Mouse (Mus musculus) limb, embryonic 14.5 days (tissue): ENCODE measurements at regions not wholly inside any gene's neighbourhood (a gene's known extent, or its start where the extent isn't known, plus 50 kb on each side); places are given as distances from the start of the nearest gene placed in this dataset.

Experiments
- ATAC-seq: fragments of 200-750 bp; cut with Nextera tagmentation; 2 replicates; pipeline ENCODE4 v1.8.0; 2017; ENCODE audit warnings: low read depth, moderate number of reproducible peaks, moderate TSS enrichment; ENCODE audit not compliant: low FRiP score
- DNase-seq: peaks from one replicate; pipeline ENCODE4 v3.0.0-alpha.2; 2015; ENCODE audit warnings: low spot score
- H3K27ac ChIP-seq: fragments of 300-500 bp; sonication (generic); replicated peaks from 2 replicates; pipeline ENCODE4 v1.5.1; 2014; ENCODE audit warnings: low read depth, mild to moderate bottlenecking, low read length, moderate library complexity, mixed read lengths
- H3K27me3 ChIP-seq: fragments of 300-500 bp; sonication (generic); 2 replicates; pipeline ENCODE4 v1.6.1; 2014; ENCODE audit warnings: low read length, mixed read lengths; ENCODE audit not compliant: control insufficient read depth, insufficient read depth
- H3K36me3 ChIP-seq: fragments of 300-500 bp; sonication (generic); 2 replicates; pipeline ENCODE4 v1.6.1; 2014; ENCODE audit warnings: mild to moderate bottlenecking, low read length, moderate library complexity, mixed read lengths; ENCODE audit not compliant: control insufficient read depth, insufficient read depth
- H3K4me1 ChIP-seq: fragments of 300-500 bp; sonication (generic); 2 replicates; pipeline ENCODE4 v1.6.1; 2014; ENCODE audit warnings: antibody characterized with exemption, low read length, mixed read lengths; ENCODE audit not compliant: control insufficient read depth, insufficient read depth
- H3K4me2 ChIP-seq: fragments of 300-500 bp; sonication (generic); replicated peaks from 2 replicates; pipeline ENCODE4 v1.6.1; 2014; ENCODE audit warnings: low read depth, mild to moderate bottlenecking, low read length, moderate library complexity; ENCODE audit not compliant: severe bottlenecking
- H3K4me3 ChIP-seq: fragments of 300-500 bp; sonication (generic); replicated peaks from 2 replicates; pipeline ENCODE4 v1.5.1; 2014; ENCODE audit warnings: low read length
- H3K9ac ChIP-seq: fragments of 300-500 bp; sonication (generic); 2 replicates; pipeline ENCODE4 v1.6.1; 2014; ENCODE audit warnings: mild to moderate bottlenecking, low read depth, low read length, moderate library complexity; ENCODE audit not compliant: severe bottlenecking
- H3K9me3 ChIP-seq: fragments of 300-500 bp; sonication (generic); 2 replicates; pipeline ENCODE4 v1.6.1; 2016; ENCODE audit warnings: low read length; ENCODE audit not compliant: control insufficient read depth
- POLR2A ChIP-seq: fragments of 200-500 bp; IDR thresholded peaks from 2 replicates; pipeline ENCODE4 v1.8.0; 2012; ENCODE audit warnings: inconsistent platforms, mild to moderate bottlenecking, moderate library complexity, borderline replicate concordance; ENCODE audit not compliant: insufficient read depth, insufficient read length; ENCODE audit errors: extremely low read depth
- WGBS: fragments of 180-500 bp; shearing (Covaris S2); extraction: QIAGEN DNeasy Blood & Tissue Kit; methylation state at CpG from one replicate; pipeline ENCODE4 v1.1.7; 2014; 5-methylcytosine and 5-hydroxymethylcytosine counted together

DNA sequence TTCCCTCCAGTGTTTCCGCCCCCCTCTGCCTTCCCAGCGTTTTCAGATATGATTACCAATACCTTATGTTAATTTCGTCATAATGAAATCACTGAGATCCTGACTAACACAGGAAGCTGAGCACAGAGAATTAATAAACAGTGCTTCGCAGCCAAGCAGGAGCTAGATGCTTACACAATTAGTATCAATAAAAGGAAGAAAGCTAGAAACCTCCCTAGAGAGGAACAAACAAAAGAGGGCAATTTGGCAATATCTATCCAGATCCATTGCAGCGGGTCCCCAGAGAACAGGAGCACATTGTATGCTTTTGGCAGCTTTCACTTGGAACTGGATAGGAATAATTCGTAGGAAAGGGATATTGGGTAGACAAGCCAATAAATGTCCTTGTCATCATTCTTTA is 159.1 kb upstream of the Kbtbd8 start:
- no peak overlapping the region for H3K4me2 ChIP-seq
- ATAC-seq = no peak
- H3K4me1 ChIP-seq = 0 out of 2 replicates have a peak, but pooled peaks cover 2% of the 10 kb centered on the region
- H3K4me3 ChIP-seq = no peak overlapping the region
- no peak overlapping the region for H3K27ac ChIP-seq
- H3K27me3 ChIP-seq = no peaks in the 10 kb centered on the region
- 0 out of 2 replicates have a peak, but pooled peaks cover 4% of the 10 kb centered on the region for H3K9me3 ChIP-seq
- no peak overlapping the region for H3K9ac ChIP-seq
- no peaks in the 10 kb centered on the region for H3K36me3 ChIP-seq
- 81% methylated on average over 6 of the region's 6 CpGs for WGBS
- TF ChIP-seq POLR2A = no peak
- DNase-seq = no peak

DNA sequence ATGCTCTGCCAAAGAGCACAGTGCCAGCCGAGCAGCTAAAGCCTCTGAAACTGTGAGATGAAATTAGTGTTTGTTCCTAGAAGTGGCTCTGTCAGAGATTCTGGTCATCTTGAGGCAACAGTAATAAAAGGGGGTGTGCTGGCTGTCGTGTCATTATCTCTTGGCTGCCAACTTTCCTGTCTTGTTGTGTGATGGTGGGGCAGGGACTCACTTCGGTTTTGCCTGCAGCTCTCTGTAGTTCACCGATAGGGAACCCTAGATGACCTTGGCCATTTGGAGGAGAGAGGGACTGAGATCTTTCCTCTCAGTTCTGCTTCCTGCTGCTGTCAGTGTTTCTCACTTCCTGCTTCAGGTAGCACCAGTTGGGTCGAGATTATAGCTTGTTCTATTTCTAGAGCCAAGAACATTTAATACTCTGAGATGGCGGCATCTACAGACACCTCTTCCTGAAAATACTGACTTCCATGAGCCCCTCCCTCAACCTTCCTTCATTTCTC is 159.8 kb upstream of the Kbtbd8 start:
- H3K4me3 ChIP-seq = no peak overlapping the region
- no peak overlapping the region for H3K9ac ChIP-seq
- no peaks in the 10 kb centered on the region for H3K27me3 ChIP-seq
- H3K36me3 ChIP-seq = no peaks in the 10 kb centered on the region
- TF ChIP-seq POLR2A = no peak
- no peak for DNase-seq
- H3K27ac ChIP-seq = no peak overlapping the region
- no peak overlapping the region for H3K4me2 ChIP-seq
- H3K4me1 ChIP-seq = 0 out of 2 replicates have a peak, but pooled peaks cover 2% of the 10 kb centered on the region
- WGBS = 78% methylated on average over 6 of the region's 6 CpGs
- 0 out of 2 replicates have a peak, but pooled peaks cover 4% of the 10 kb centered on the region for H3K9me3 ChIP-seq
- ATAC-seq = no peak

DNA sequence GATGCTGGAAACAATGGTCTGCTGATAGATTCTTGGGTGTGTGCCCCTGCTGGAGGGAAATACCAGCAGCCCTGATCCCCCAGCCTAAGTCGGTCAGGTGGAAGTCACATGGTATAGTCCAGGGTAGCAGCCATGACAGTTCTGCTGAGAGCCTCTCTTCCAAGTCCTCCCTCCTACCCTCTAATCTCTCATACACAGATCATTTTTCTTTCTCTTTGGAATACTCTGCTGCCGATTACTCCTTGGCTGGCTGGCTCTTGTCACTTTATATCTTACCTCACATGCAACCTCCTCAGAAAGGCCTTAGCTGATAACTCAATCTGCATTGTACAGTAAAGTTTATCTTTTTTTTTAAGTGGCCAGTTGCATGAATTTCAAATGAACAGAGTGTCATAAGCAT is 162.5 kb upstream of the Kbtbd8 start:
- ATAC-seq = no peak
- 0 out of 2 replicates have a peak, but pooled peaks cover 4% of the 10 kb centered on the region for H3K9me3 ChIP-seq
- H3K4me1 ChIP-seq = 0 out of 2 replicates have a peak, but pooled peaks cover 4% of the 10 kb centered on the region
- no peak for DNase-seq
- no peak overlapping the region for H3K27ac ChIP-seq
- H3K36me3 ChIP-seq = no peaks in the 10 kb centered on the region
- no peak overlapping the region for H3K4me3 ChIP-seq
- no peak for TF ChIP-seq POLR2A
- H3K27me3 ChIP-seq = no peaks in the 10 kb centered on the region
- H3K9ac ChIP-seq = no peak overlapping the region
- no peak overlapping the region for H3K4me2 ChIP-seq
- WGBS = 68% methylated on average over 2 of the region's 2 CpGs

DNA sequence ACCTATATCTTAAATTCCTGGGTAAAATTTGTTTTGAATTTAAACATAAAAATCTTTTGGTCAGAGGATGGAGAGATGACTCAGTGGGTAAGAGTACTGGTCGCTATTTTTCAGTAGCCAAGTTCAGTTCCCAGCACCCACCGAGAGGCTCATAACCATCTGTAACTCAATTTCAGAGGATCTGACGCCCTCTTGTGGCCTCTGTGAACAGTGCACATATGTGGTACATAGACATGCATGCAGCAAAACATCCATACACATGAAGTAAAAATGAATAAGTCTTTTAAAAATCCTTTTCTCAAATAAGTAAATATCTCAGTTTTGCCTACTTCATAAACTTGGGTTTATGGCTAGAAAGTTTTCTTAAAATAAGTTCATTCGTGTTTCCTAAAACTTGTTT is 163.4 kb upstream of the Kbtbd8 start:
- H3K9me3 ChIP-seq = 0 out of 2 replicates have a peak, but pooled peaks cover 4% of the 10 kb centered on the region
- no peak for DNase-seq
- 87% methylated on average over 4 of the region's 4 CpGs for WGBS
- H3K9ac ChIP-seq = no peak overlapping the region
- no peak overlapping the region for H3K27ac ChIP-seq
- H3K4me1 ChIP-seq = 0 out of 2 replicates have a peak, but pooled peaks cover 2% of the 10 kb centered on the region
- H3K4me3 ChIP-seq = no peak overlapping the region
- no peak for TF ChIP-seq POLR2A
- no peak for ATAC-seq
- no peaks in the 10 kb centered on the region for H3K36me3 ChIP-seq
- no peaks in the 10 kb centered on the region for H3K27me3 ChIP-seq
- no peak overlapping the region for H3K4me2 ChIP-seq

DNA sequence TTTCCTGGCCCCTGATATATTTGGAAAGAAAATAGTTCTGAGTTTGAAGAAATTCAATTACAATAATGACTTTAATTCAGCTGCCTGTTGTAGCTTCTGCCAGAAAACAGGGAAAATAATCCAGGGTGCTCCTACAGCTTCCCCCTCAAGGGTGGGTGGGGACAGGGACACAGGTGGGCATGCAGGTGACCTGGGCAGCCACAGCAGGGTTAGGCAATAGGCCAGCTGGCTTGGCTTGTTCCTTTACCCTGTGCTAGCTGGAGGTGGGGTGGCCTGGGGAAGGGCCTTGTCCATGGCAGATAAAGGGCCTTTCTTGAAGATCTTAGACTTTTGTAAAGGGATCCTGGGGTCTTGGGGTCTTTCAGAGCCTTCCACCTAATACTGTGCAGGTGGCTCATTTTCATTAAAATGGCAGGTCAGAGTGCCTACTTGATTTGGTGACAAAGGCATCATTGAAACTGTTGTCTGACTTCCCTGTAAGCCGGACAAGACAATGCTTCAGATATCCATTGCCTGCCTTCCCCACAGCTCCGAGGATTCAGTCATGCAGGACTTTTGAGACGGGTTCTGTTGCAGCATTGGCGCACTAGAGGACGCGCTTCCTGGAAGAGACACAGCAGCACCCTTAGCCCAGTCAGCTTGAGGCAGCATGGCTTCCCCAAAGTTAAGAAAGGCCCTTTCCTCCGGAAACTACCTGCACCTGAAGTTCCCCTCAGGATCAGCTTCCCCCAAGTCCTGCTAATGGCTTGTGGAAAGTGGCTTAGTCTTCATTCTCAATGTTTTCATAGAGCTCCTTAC is 164.9 kb upstream of the Kbtbd8 start:
- no peak overlapping the region for H3K27ac ChIP-seq
- H3K4me3 ChIP-seq = no peak overlapping the region
- H3K4me1 ChIP-seq = 0 out of 2 replicates have a peak, but pooled peaks cover 2% of the 10 kb centered on the region
- H3K4me2 ChIP-seq = no peak overlapping the region
- no peak overlapping the region for H3K9ac ChIP-seq
- 0 out of 2 replicates have a peak, but pooled peaks cover 4% of the 10 kb centered on the region for H3K9me3 ChIP-seq
- no peaks in the 10 kb centered on the region for H3K36me3 ChIP-seq
- ATAC-seq = no peak
- no peak for TF ChIP-seq POLR2A
- no peaks in the 10 kb centered on the region for H3K27me3 ChIP-seq
- no peak for DNase-seq
- 88% methylated on average over 7 of the region's 7 CpGs for WGBS
